27 mouse cellular contexts compared by ENCODE assay signal in the genomic region with DNA sequence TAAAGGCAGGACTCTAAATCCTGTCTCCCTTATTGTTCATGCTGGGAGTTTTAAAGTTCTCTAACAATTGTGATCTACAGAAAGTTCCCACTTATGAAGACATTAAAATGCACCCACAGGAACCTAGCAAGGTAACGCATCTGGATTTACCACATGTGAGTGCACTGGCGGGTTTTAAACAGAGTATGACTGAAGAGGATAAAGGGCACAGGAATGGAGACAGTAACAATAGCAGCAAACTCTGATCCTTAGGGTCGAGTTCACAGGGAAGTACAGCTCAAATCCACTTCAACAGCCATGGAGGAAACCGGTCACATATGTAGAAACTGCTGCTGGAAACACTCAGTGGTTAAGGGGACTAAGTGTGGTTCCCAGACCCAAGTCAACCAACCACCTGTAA. TPM values are rescaled to one million over a fixed set of nuclear protein-coding genes. Genes with fewer than 3 reads are reported as not detected.
"Had no signal": no experiment of that assay in that cellular context is flagged by ENCODE, and none has a peak within 500 bp of the region (broad histone marks: within the 10 kb centered on the region; RNA-seq: fewer than 3 reads in every experiment).

No protein-coding gene starts in this region.

- H3K9ac ChIP-seq: limb, embryonic 13.5 days; liver, embryonic 12.5 days; liver, embryonic 15.5 days; lung, embryonic 15.5 days; midbrain, embryonic 13.5 days; neural tube, embryonic 13.5 days; stomach, embryonic 15.5 days had no signal

- ATAC-seq: liver, embryonic 12.5 days; midbrain, embryonic 13.5 days; midbrain, embryonic 16.5 days had no signal

- H3K4me2 ChIP-seq: limb, embryonic 13.5 days; liver, embryonic 12.5 days; liver, embryonic 15.5 days; lung, embryonic 15.5 days; midbrain, embryonic 13.5 days; neural tube, embryonic 13.5 days; stomach, embryonic 15.5 days had no signal

- H3K27me3 ChIP-seq: midbrain, embryonic 13.5 days; neural tube, embryonic 13.5 days; stomach, embryonic 15.5 days had no signal

- H3K27ac ChIP-seq: layer of hippocampus, adult 2 months; limb, embryonic 10.5 days; limb, embryonic 13.5 days; liver, embryonic 12.5 days; liver, embryonic 15.5 days; lung, embryonic 15.5 days; midbrain, embryonic 10.5 days; midbrain, embryonic 13.5 days; neural tube, embryonic 13.5 days; stomach, embryonic 15.5 days had no signal

- H3K9me3 ChIP-seq: limb, embryonic 10.5 days; limb, embryonic 13.5 days; liver, embryonic 12.5 days; liver, embryonic 15.5 days; lung, embryonic 15.5 days; megakaryocyte, embryonic 14.5 days; midbrain, embryonic 10.5 days; midbrain, embryonic 13.5 days; neural tube, embryonic 13.5 days; stomach, embryonic 15.5 days had no signal

- DNase-seq: kidney, postnatal 25 days; layer of hippocampus, adult 9-11 months; liver; lung, adult 18-20 months; lung, postnatal 10 days; retina, postnatal 1 day; right cerebral cortex, postnatal 25 days; spleen, adult 18-20 months; thymus, postnatal 25 days had no signal

- H3K4me3 ChIP-seq: layer of hippocampus, adult 2 months; limb, embryonic 10.5 days; limb, embryonic 13.5 days; liver, embryonic 12.5 days; liver, embryonic 15.5 days; lung, embryonic 15.5 days; megakaryocyte, embryonic 14.5 days; midbrain, embryonic 10.5 days; midbrain, embryonic 13.5 days; myocyte; neural tube, embryonic 13.5 days; stomach, embryonic 15.5 days had no signal

RNA-seq across cellular contexts. Expression of gene Lrrc10, which starts 4.1 kb away (rescaled TPM):
- total RNA-seq: left cerebral cortex, adult 18-20 months; left cerebral cortex, postnatal 25 days; monocyte, adult 5-6 weeks; neutrophil, adult 5-6 weeks had no signal
- polyA plus RNA-seq: limb, embryonic 10.5 days; limb, embryonic 13.5 days; liver, embryonic 12.5 days; liver, embryonic 15.5 days; midbrain, embryonic 13.5 days; midbrain, embryonic 16.5 days; myocyte; neural tube, embryonic 13.5 days; stomach, embryonic 15.5 days; thymus, postnatal 0 days had no signal
